ENCODE assay signal across 11 mouse cellular contexts in genomic region chr13:37602256-37602655, GRCm38 (mm10).
DNase-seq lines count a peak whose midpoint lies in the region; ATAC-seq lines count a peak whose summit lies in the region.
"Had no signal": no experiment of that assay in that cellular context is flagged by ENCODE, and none has a peak within 500 bp of the region (broad histone marks: within the 10 kb centered on the region; RNA-seq: fewer than 3 reads in every experiment).

No protein-coding gene starts in this region.

- ATAC-seq in heart, embryonic 12.5 days (ENCODE audit: insufficient number of reproducible peaks, low FRiP score), result peak; percentile 85
- no peak for ATAC-seq in forebrain, embryonic 13.5 days
- ATAC-seq in activated CD4-positive, CD25-positive, alpha-beta regulatory T cell, adult 4 months, result no peak
- no peak for ATAC-seq in megakaryocyte, adult 5-6 weeks (ENCODE audit: poor library complexity, severe bottlenecking)

- H3K27me3 ChIP-seq in heart, embryonic 12.5 days (replicated peaks), result no peaks in the 10 kb centered on the region
- no peaks in the 10 kb centered on the region for H3K27me3 ChIP-seq in forebrain, embryonic 13.5 days
- H3K27me3 ChIP-seq: hindbrain, embryonic 15.5 days had no signal

- no peak overlapping the region for H3K4me3 ChIP-seq in heart, embryonic 12.5 days
- no peak overlapping the region for H3K4me3 ChIP-seq in forebrain, embryonic 13.5 days
- H3K4me3 ChIP-seq: hindbrain, embryonic 15.5 days; layer of hippocampus, adult 2 months had no signal

- no peaks in the 10 kb centered on the region for H3K36me3 ChIP-seq in heart, embryonic 12.5 days
- no peaks in the 10 kb centered on the region for H3K36me3 ChIP-seq in forebrain, embryonic 13.5 days (ENCODE audit: poor library complexity, severe bottlenecking)
- H3K36me3 ChIP-seq: hindbrain, embryonic 15.5 days had no signal

- H3K9me3 ChIP-seq in heart, embryonic 12.5 days (replicated peaks), result no peaks in the 10 kb centered on the region
- no peaks in the 10 kb centered on the region for H3K9me3 ChIP-seq in forebrain, embryonic 13.5 days (replicated peaks)
- H3K9me3 ChIP-seq: hindbrain, embryonic 15.5 days had no signal

- peak overlapping the region; percentile 42 for H3K4me2 ChIP-seq in heart, embryonic 12.5 days
- H3K4me2 ChIP-seq in forebrain, embryonic 13.5 days, result no peak overlapping the region
- H3K4me2 ChIP-seq: hindbrain, embryonic 15.5 days had no signal

- H3K4me1 ChIP-seq in heart, embryonic 12.5 days (replicated peaks), result peaks cover 54% of the 10 kb centered on the region
- no peaks in the 10 kb centered on the region for H3K4me1 ChIP-seq in forebrain, embryonic 13.5 days
- H3K4me1 ChIP-seq: hindbrain, embryonic 15.5 days had no signal

- peak; percentile 25 for DNase-seq in kidney, adult 11 months
- no peak for DNase-seq in kidney, postnatal 14 days
- peak; percentile 15 for DNase-seq in 3T3-L1 (ENCODE audit: low read depth, low spot score)
- peak; percentile 42 for DNase-seq in adrenal gland, postnatal 25 days
- DNase-seq: thymus, postnatal 14 days had no signal

- no peak overlapping the region for H3K9ac ChIP-seq in heart, embryonic 12.5 days
- H3K9ac ChIP-seq in forebrain, embryonic 13.5 days, result no peak overlapping the region
- H3K9ac ChIP-seq: hindbrain, embryonic 15.5 days had no signal

- peak overlapping the region; percentile 28; the same call in 1 of the 2 replicates for H3K27ac ChIP-seq in heart, embryonic 12.5 days (ENCODE audit: poor library complexity, severe bottlenecking)
- H3K27ac ChIP-seq in forebrain, embryonic 13.5 days, result no peak overlapping the region
- H3K27ac ChIP-seq: hindbrain, embryonic 15.5 days; layer of hippocampus, adult 2 months had no signal

- WGBS in heart, embryonic 12.5 days, result 9% methylated on average over 4 of the region's 4 CpGs
- 73% methylated on average over 4 of the region's 4 CpGs for WGBS in forebrain, embryonic 13.5 days
